Comparison of ENCODE assay signal across 33 mouse cellular contexts in genomic region chr9:106576112-106576511, GRCm38 (mm10). TPM values are rescaled to one million over a fixed set of nuclear protein-coding genes. Genes with fewer than 3 reads are reported as not detected.
"Had no signal": no experiment of that assay in that cellular context is flagged by ENCODE, and none has a peak within 500 bp of the region (broad histone marks: within the 10 kb centered on the region; RNA-seq: fewer than 3 reads in every experiment).

No protein-coding gene starts in this region.

- ATAC-seq: forebrain, embryonic 13.5 days; forebrain, embryonic 14.5 days; forebrain, embryonic 15.5 days; forebrain, embryonic 16.5 days; forebrain, postnatal 0 days had no signal

- H3K4me3 ChIP-seq: embryonic facial prominence, embryonic 10.5 days; embryonic facial prominence, embryonic 12.5 days; embryonic facial prominence, embryonic 13.5 days; embryonic facial prominence, embryonic 15.5 days; erythroblast, embryonic 14.5 days; forebrain, embryonic 10.5 days; forebrain, embryonic 12.5 days; forebrain, embryonic 13.5 days; forebrain, embryonic 15.5 days; gastrocnemius, adult 2 months; heart, adult 2 months had no signal

- H3K27ac ChIP-seq: embryonic facial prominence, embryonic 10.5 days; embryonic facial prominence, embryonic 12.5 days; embryonic facial prominence, embryonic 13.5 days; embryonic facial prominence, embryonic 15.5 days; forebrain, embryonic 10.5 days; forebrain, embryonic 12.5 days; forebrain, embryonic 13.5 days; forebrain, embryonic 15.5 days; gastrocnemius, adult 2 months; heart, adult 2 months had no signal

- DNase-seq: cerebellum, adult 8-10 months; cerebellum, adult 9-10 months; cerebellum, adult 9-11 months; cerebellum, postnatal 10 days; cerebellum, postnatal 14 days; cerebellum, postnatal 25 days; cerebellum, postnatal 36 days; embryo, embryonic 11 days; forebrain, postnatal 0 days; gastrocnemius, adult 2 months; gastrocnemius, postnatal 10 days; gastrocnemius, postnatal 14 days; gastrocnemius, postnatal 25 days; gastrocnemius, postnatal 36 days; heart, adult 18-20 months; heart, adult 2 months had no signal

RNA-seq across cellular contexts. Expression of gene Iqcf4, which starts 5.3 kb away (rescaled TPM):
- total RNA-seq: common myeloid progenitor, adult 5-6 weeks; forebrain, postnatal 0 days; gastrocnemius, adult 18-20 months; gastrocnemius, adult 2 months; gastrocnemius, adult 8-10 months; gastrocnemius, postnatal 10 days; gastrocnemius, postnatal 14 days; gastrocnemius, postnatal 25 days; gastrocnemius, postnatal 36 days; gastrocnemius, postnatal 4 days; granulocyte monocyte progenitor cell, adult 5-6 weeks; heart, adult 18-20 months; heart, adult 2 months; heart, adult 8-10 months had no signal

RNA-seq across cellular contexts. Expression of gene Iqcf3, which starts 14.7 kb away (rescaled TPM):
- total RNA-seq: common myeloid progenitor, adult 5-6 weeks; forebrain, postnatal 0 days; gastrocnemius, adult 18-20 months; gastrocnemius, adult 2 months; gastrocnemius, adult 8-10 months; gastrocnemius, postnatal 10 days; gastrocnemius, postnatal 14 days; gastrocnemius, postnatal 25 days; gastrocnemius, postnatal 36 days; gastrocnemius, postnatal 4 days; granulocyte monocyte progenitor cell, adult 5-6 weeks; heart, adult 18-20 months; heart, adult 2 months; heart, adult 8-10 months had no signal

RNA-seq across cellular contexts. Expression of gene Iqcf6, which starts 50.3 kb away (rescaled TPM):
- total RNA-seq: common myeloid progenitor, adult 5-6 weeks; forebrain, postnatal 0 days; gastrocnemius, adult 18-20 months; gastrocnemius, adult 2 months; gastrocnemius, adult 8-10 months; gastrocnemius, postnatal 10 days; gastrocnemius, postnatal 14 days; gastrocnemius, postnatal 25 days; gastrocnemius, postnatal 36 days; gastrocnemius, postnatal 4 days; granulocyte monocyte progenitor cell, adult 5-6 weeks; heart, adult 18-20 months; heart, adult 2 months; heart, adult 8-10 months had no signal
